9 mouse cellular contexts compared by ENCODE assay signal in the genomic region with DNA sequence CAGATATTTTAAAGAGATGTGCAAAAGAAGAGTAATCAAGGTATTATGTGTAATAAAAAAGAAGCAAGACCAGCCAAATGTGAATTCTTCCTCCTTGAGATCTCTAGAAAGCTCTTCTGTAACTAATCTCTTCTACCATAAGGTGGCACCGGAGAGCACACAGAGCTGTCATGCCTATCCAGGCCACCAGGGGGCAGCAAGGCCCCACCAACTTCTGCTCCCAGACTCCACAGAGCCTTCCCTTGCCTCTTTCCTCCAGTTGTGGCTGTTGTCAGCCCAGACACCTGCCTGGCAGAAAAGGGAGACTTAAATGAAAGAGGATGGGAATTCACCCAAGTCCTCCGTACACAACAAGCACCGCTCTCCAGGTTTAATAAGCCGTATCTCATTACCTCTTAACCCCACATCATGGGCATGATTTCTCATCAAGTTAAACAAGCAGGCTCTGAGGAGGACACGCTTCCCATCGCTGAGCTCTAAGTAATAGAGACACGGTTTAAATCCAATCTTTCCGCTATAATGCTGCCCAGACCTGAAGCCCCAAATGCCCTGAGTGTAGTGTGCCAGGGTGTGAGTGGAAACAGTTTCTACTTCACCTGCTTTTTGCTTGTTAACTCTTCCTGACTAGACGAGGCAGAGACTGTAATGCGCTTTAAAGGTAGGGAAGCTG. TPM values are rescaled to one million over a fixed set of nuclear protein-coding genes. Genes with fewer than 3 reads are reported as not detected.
DNase-seq lines count a peak whose midpoint lies in the region; ATAC-seq and TF ChIP-seq lines count a peak whose summit lies in the region.
"Had no signal": no experiment of that assay in that cellular context is flagged by ENCODE, and none has a peak within 500 bp of the region (broad histone marks: within the 10 kb centered on the region; RNA-seq: fewer than 3 reads in every experiment).

No protein-coding gene starts in this region.

- H3K36me3 ChIP-seq in midbrain, embryonic 10.5 days, result no peaks in the 10 kb centered on the region
- no peaks in the 10 kb centered on the region for H3K36me3 ChIP-seq in midbrain, embryonic 16.5 days (ENCODE audit: control insufficient read depth, insufficient read depth, low read length)
- no peaks in the 10 kb centered on the region for H3K36me3 ChIP-seq in limb, embryonic 14.5 days (ENCODE audit: control insufficient read depth, insufficient read depth, low read length)
- no peaks in the 10 kb centered on the region for H3K36me3 ChIP-seq in neural tube, embryonic 15.5 days

- H3K9me3 ChIP-seq in midbrain, embryonic 10.5 days (replicated peaks), result no peaks in the 10 kb centered on the region
- H3K9me3 ChIP-seq in midbrain, embryonic 16.5 days (replicated peaks; ENCODE audit: control insufficient read depth, low read length, poor library complexity, severe bottlenecking), result no peaks in the 10 kb centered on the region
- H3K9me3 ChIP-seq in limb, embryonic 14.5 days (ENCODE audit: control insufficient read depth, low read length), result no peaks in the 10 kb centered on the region
- H3K9me3 ChIP-seq in neural tube, embryonic 15.5 days (replicated peaks), result no peaks in the 10 kb centered on the region

- no peaks in the 10 kb centered on the region for H3K4me1 ChIP-seq in midbrain, embryonic 10.5 days
- H3K4me1 ChIP-seq in midbrain, embryonic 16.5 days (ENCODE audit: control insufficient read depth, insufficient read depth, low read length), result no peaks in the 10 kb centered on the region
- 0 out of 2 replicates have a peak, but pooled peaks cover 3% of the 10 kb centered on the region for H3K4me1 ChIP-seq in limb, embryonic 14.5 days (ENCODE audit: control insufficient read depth, insufficient read depth, low read length)
- H3K4me1 ChIP-seq in neural tube, embryonic 15.5 days, result peaks cover 2% of the 10 kb centered on the region; the same call in 1 of the 2 replicates

- H3K27ac ChIP-seq in midbrain, embryonic 10.5 days (replicated peaks), result no peak overlapping the region
- H3K27ac ChIP-seq in midbrain, embryonic 16.5 days (ENCODE audit: low read length), result no peak overlapping the region
- no peak overlapping the region for H3K27ac ChIP-seq in limb, embryonic 14.5 days (replicated peaks; ENCODE audit: low read depth, low read length)
- 0 out of 2 replicates have a peak overlapping the region, but pooled peaks have one; percentile 6 for H3K27ac ChIP-seq in neural tube, embryonic 15.5 days (replicated peaks)

- no peak overlapping the region for H3K4me3 ChIP-seq in midbrain, embryonic 10.5 days
- no peak overlapping the region for H3K4me3 ChIP-seq in midbrain, embryonic 16.5 days (ENCODE audit: low read depth, low read length)
- no peak overlapping the region for H3K4me3 ChIP-seq in limb, embryonic 14.5 days (replicated peaks; ENCODE audit: low read length)
- no peak overlapping the region for H3K4me3 ChIP-seq in neural tube, embryonic 15.5 days (replicated peaks)

- H3K27me3 ChIP-seq in midbrain, embryonic 10.5 days (ENCODE audit: low read depth, poor library complexity, severe bottlenecking), result no peaks in the 10 kb centered on the region
- no peaks in the 10 kb centered on the region; the same call in 1 of the 2 replicates for H3K27me3 ChIP-seq in midbrain, embryonic 16.5 days (ENCODE audit: control insufficient read depth, insufficient read depth, low read depth, low read length)
- 0 out of 2 replicates have a peak, but pooled peaks cover 3% of the 10 kb centered on the region for H3K27me3 ChIP-seq in limb, embryonic 14.5 days (ENCODE audit: control insufficient read depth, insufficient read depth, low read length)
- peaks cover 3% of the 10 kb centered on the region for H3K27me3 ChIP-seq in neural tube, embryonic 15.5 days (replicated peaks)

- no peak overlapping the region for H3K9ac ChIP-seq in midbrain, embryonic 16.5 days (ENCODE audit: low read depth, low read length)
- H3K9ac ChIP-seq in limb, embryonic 14.5 days (ENCODE audit: low read depth, low read length, severe bottlenecking), result no peak overlapping the region
- no peak overlapping the region for H3K9ac ChIP-seq in neural tube, embryonic 15.5 days (replicated peaks)

- 71% methylated on average over 10 of the region's 10 CpGs for WGBS in midbrain, embryonic 10.5 days
- WGBS in midbrain, embryonic 16.5 days, result 64% methylated on average over 10 of the region's 10 CpGs
- 59% methylated on average over 10 of the region's 10 CpGs for WGBS in limb, embryonic 14.5 days
- 58% methylated on average over 10 of the region's 10 CpGs for WGBS in neural tube, embryonic 15.5 days

- peak; percentile 73 for DNase-seq in midbrain, embryonic 10.5 days (ENCODE audit: low spot score)
- DNase-seq in cerebellum, adult 8-10 months, result peak; percentile 62
- DNase-seq in frontal cortex, postnatal 14 days (ENCODE audit: low spot score in 2 of 2), result peak; percentile 59 to 82
- peak; percentile 22 to 69 for DNase-seq in kidney, adult 8-10 months
- peak; percentile 48 for DNase-seq in limb, embryonic 14.5 days (ENCODE audit: low spot score)
- peak; percentile 78 for DNase-seq in testis, postnatal 10 days (ENCODE audit: low spot score)

- no peak for ATAC-seq in midbrain, embryonic 16.5 days
- 0 out of 2 replicates have a peak, but pooled peaks have one; percentile 50 for ATAC-seq in limb, embryonic 14.5 days (ENCODE audit: low FRiP score, low read depth)
- no peak for ATAC-seq in neural tube, embryonic 15.5 days (ENCODE audit: low FRiP score)

- H3K4me2 ChIP-seq in midbrain, embryonic 16.5 days (ENCODE audit: low read length), result no peak overlapping the region
- no peak overlapping the region for H3K4me2 ChIP-seq in limb, embryonic 14.5 days (replicated peaks; ENCODE audit: low read depth, low read length, severe bottlenecking)
- H3K4me2 ChIP-seq in neural tube, embryonic 15.5 days, result no peak overlapping the region

- peak; percentile 26; the same call in 1 of the 2 replicates for TF ChIP-seq POLR2A in limb, embryonic 14.5 days (IDR thresholded peaks at IDR 0.05; ENCODE audit: borderline replicate concordance, extremely low read depth, insufficient read depth, insufficient read length)

RNA-seq across cellular contexts. Expression of gene Asic2, which starts 28.1 kb away (rescaled TPM):
- polyA plus RNA-seq in midbrain, embryonic 10.5 days (2016; fragmentation: Nextera tagmentation; extraction: Ambion mirVana), result 1.7 and 2.0 TPM in 2 replicates
- polyA plus RNA-seq in midbrain, embryonic 16.5 days (2015; fragmentation: Nextera tagmentation; extraction: Ambion mirVana), result 13.0 and 16.2 TPM in 2 replicates
- polyA plus RNA-seq in limb, embryonic 14.5 days (2012; rRNA removed), result 1.3 and 1.5 TPM in 2 replicates
- polyA plus RNA-seq in limb, embryonic 14.5 days (2014; fragmentation: Nextera tagmentation; extraction: Ambion mirVana), result 0.62 and 0.72 TPM in 2 replicates
- polyA plus RNA-seq in neural tube, embryonic 15.5 days (2015; fragmentation: Nextera tagmentation; extraction: Ambion mirVana), result 19.2 and 21.3 TPM in 2 replicates

RNA-seq across cellular contexts. Expression of gene Ccl2, which starts 39.1 kb away (rescaled TPM):
- 0.58 and 0.94 TPM in 2 replicates for polyA plus RNA-seq in midbrain, embryonic 10.5 days (2016; fragmentation: Nextera tagmentation; extraction: Ambion mirVana)
- polyA plus RNA-seq in midbrain, embryonic 16.5 days (2015; fragmentation: Nextera tagmentation; extraction: Ambion mirVana), result 0.31 TPM in 1 of 2 replicates, not detected in the other
- polyA plus RNA-seq in limb, embryonic 14.5 days (2012; rRNA removed), result 4.7 and 7.0 TPM in 2 replicates
- 6.3 and 7.7 TPM in 2 replicates for polyA plus RNA-seq in limb, embryonic 14.5 days (2014; fragmentation: Nextera tagmentation; extraction: Ambion mirVana)
- polyA plus RNA-seq in neural tube, embryonic 15.5 days (2015; fragmentation: Nextera tagmentation; extraction: Ambion mirVana), result 1.6 and 2.5 TPM in 2 replicates

RNA-seq across cellular contexts. Expression of gene Gm17268, which starts 42.1 kb away (rescaled TPM):
- polyA plus RNA-seq in midbrain, embryonic 10.5 days (2016; fragmentation: Nextera tagmentation; extraction: Ambion mirVana), result not detected in 2 replicates
- polyA plus RNA-seq in midbrain, embryonic 16.5 days (2015; fragmentation: Nextera tagmentation; extraction: Ambion mirVana), result not detected in 2 replicates
- polyA plus RNA-seq in limb, embryonic 14.5 days (2012; rRNA removed), result not detected in 2 replicates
- not detected in 2 replicates for polyA plus RNA-seq in limb, embryonic 14.5 days (2014; fragmentation: Nextera tagmentation; extraction: Ambion mirVana)
- polyA plus RNA-seq in neural tube, embryonic 15.5 days (2015; fragmentation: Nextera tagmentation; extraction: Ambion mirVana), result not detected in 2 replicates
- polyA plus RNA-seq: gonadal fat pad, adult 2 months had no signal

RNA-seq across cellular contexts. Expression of gene Ccl7, which starts 49.2 kb away (rescaled TPM):
- polyA plus RNA-seq in midbrain, embryonic 10.5 days (2016; fragmentation: Nextera tagmentation; extraction: Ambion mirVana), result 0.15 and 0.29 TPM in 2 replicates
- polyA plus RNA-seq in midbrain, embryonic 16.5 days (2015; fragmentation: Nextera tagmentation; extraction: Ambion mirVana), result 0.27 and 0.48 TPM in 2 replicates
- polyA plus RNA-seq in limb, embryonic 14.5 days (2012; rRNA removed), result 1.2 and 1.5 TPM in 2 replicates
- 4.3 and 4.6 TPM in 2 replicates for polyA plus RNA-seq in limb, embryonic 14.5 days (2014; fragmentation: Nextera tagmentation; extraction: Ambion mirVana)
- polyA plus RNA-seq in neural tube, embryonic 15.5 days (2015; fragmentation: Nextera tagmentation; extraction: Ambion mirVana), result 1.3 and 2.5 TPM in 2 replicates
